Mouse (Mus musculus): ENCODE results near the gene Sdk1. TPM values are rescaled to one million over a fixed set of nuclear protein-coding genes. Genes with fewer than 3 reads are reported as not detected.

Sdk1 gene
- polyA plus RNA-seq, 1 experiment from 2014 or later, result 2.0 TPM

- no peaks in the 10 kb centered on the region for H3K9me3 ChIP-seq (ENCODE audit: control insufficient read depth, low read length)
- H3K4me1 ChIP-seq (ENCODE audit: control insufficient read depth, insufficient read depth, low read depth, low read length), result no peaks in the 10 kb centered on the region
- ATAC-seq, result no peak
- no peaks in the 10 kb centered on the region for H3K27me3 ChIP-seq (replicated peaks; ENCODE audit: control insufficient read depth, insufficient read depth, low read length)
- 66% methylated on average over 8 of the region's 8 CpGs for WGBS
- H3K4me2 ChIP-seq (ENCODE audit: low read length), result no peak overlapping the region
- H3K36me3 ChIP-seq (ENCODE audit: control insufficient read depth, insufficient read depth, low read length), result no peaks in the 10 kb centered on the region
- no peak overlapping the region for H3K27ac ChIP-seq (ENCODE audit: low read depth, low read length)
- H3K9ac ChIP-seq (ENCODE audit: low read depth, low read length), result no peak overlapping the region
- no peak overlapping the region for H3K4me3 ChIP-seq (ENCODE audit: low read length)
Measured at GRCm38 (mm10) chr5:141910886-141911285, 669.6 kb downstream of the Sdk1 start.

DNA sequence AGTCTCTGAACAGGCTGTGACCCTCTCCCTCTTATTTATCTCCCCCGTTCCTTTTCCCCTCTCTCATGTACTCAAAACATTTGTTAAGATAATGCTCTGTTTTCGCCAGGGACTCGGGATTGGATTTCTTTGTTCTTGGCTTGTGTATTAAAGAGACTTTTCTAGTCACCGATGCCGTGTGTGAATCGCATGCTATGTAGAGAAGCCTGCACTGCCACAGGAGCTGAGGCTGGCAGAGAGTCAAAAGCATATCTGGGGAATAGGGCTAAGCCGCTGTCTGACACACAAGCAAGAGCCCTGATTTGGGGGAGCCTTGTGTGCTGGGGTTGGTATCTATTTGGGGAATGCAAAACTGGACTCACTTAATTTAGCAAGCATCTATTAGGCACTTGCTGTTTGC is 671.6 kb downstream of the Sdk1 start:
- H3K9ac ChIP-seq (ENCODE audit: low read depth, low read length), result no peak overlapping the region
- WGBS, result 54% methylated on average over 7 of the region's 7 CpGs
- H3K36me3 ChIP-seq (ENCODE audit: control insufficient read depth, insufficient read depth, low read length), result no peaks in the 10 kb centered on the region
- ATAC-seq, result no peak
- H3K9me3 ChIP-seq (ENCODE audit: control insufficient read depth, low read length), result no peaks in the 10 kb centered on the region
- no peak overlapping the region for H3K4me3 ChIP-seq (ENCODE audit: low read length)
- H3K27me3 ChIP-seq (replicated peaks; ENCODE audit: control insufficient read depth, insufficient read depth, low read length), result no peaks in the 10 kb centered on the region
- no peak overlapping the region for H3K4me2 ChIP-seq (ENCODE audit: low read length)
- no peaks in the 10 kb centered on the region for H3K4me1 ChIP-seq (ENCODE audit: control insufficient read depth, insufficient read depth, low read depth, low read length)
- H3K27ac ChIP-seq (ENCODE audit: low read depth, low read length), result no peak overlapping the region

GRCm38 (mm10) chr5:141916954-141917353 is 675.7 kb downstream of the Sdk1 start:
- WGBS, result 31% methylated on average over 2 of the region's 2 CpGs
- H3K9ac ChIP-seq (ENCODE audit: low read depth, low read length), result no peak overlapping the region
- ATAC-seq, result no peak
- H3K4me2 ChIP-seq (ENCODE audit: low read length), result no peak overlapping the region
- no peaks in the 10 kb centered on the region for H3K27me3 ChIP-seq (replicated peaks; ENCODE audit: control insufficient read depth, insufficient read depth, low read length)
- no peaks in the 10 kb centered on the region for H3K9me3 ChIP-seq (ENCODE audit: control insufficient read depth, low read length)
- H3K4me3 ChIP-seq (ENCODE audit: low read length), result no peak overlapping the region
- no peaks in the 10 kb centered on the region for H3K4me1 ChIP-seq (ENCODE audit: control insufficient read depth, insufficient read depth, low read depth, low read length)
- H3K36me3 ChIP-seq (ENCODE audit: control insufficient read depth, insufficient read depth, low read length), result no peaks in the 10 kb centered on the region
- H3K27ac ChIP-seq (ENCODE audit: low read depth, low read length), result no peak overlapping the region

GRCm38 (mm10) chr5:141939000-141939399 is 697.7 kb downstream of the Sdk1 start:
- WGBS, result 69% methylated on average over 9 of the region's 9 CpGs
- no peak for ATAC-seq
- H3K4me2 ChIP-seq (ENCODE audit: low read length), result no peak overlapping the region

DNA sequence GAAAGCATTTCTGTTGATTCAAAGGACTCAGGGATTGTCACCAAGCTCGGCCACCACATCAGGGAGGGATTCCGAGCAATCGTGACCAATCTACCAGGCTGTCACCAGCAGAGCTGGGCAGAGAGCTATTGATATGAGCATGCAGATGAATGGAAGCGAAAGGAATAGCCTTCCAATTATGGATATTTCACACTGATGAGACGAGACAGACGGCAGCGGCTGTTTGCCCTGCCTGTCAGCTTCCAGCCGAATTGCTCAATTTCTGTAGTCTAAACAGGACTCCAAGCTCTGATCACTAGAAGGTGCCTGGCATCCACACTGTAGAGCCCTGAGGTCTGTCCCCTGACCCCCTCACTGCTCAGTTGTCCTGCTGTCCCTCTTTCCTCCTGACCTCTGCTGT is 699.3 kb downstream of the Sdk1 start:
- Histone ChIP-seq H3K27ac (ENCODE audit: low read depth, low read length) (no peak overlapping the region), H3K4me3 (ENCODE audit: low read length) (no peak overlapping the region), H3K9me3 (ENCODE audit: control insufficient read depth, low read length) (no peaks in the 10 kb centered on the region), H3K4me2 (ENCODE audit: low read length) (no peak overlapping the region), H3K36me3 (ENCODE audit: control insufficient read depth, insufficient read depth, low read length) (no peaks in the 10 kb centered on the region), H3K4me1 (ENCODE audit: control insufficient read depth, insufficient read depth, low read depth, low read length) (no peaks in the 10 kb centered on the region), H3K27me3 (replicated peaks; ENCODE audit: control insufficient read depth, insufficient read depth, low read length) (no peaks in the 10 kb centered on the region), H3K9ac (ENCODE audit: low read depth, low read length) (no peak overlapping the region)
- WGBS, result 74% methylated on average over 8 of the region's 8 CpGs
- no peak for ATAC-seq

More at GRCm38 (mm10) chr5:141939000-141939399, 697.7 kb downstream of the Sdk1 start:
- Histone ChIP-seq H3K9me3 (ENCODE audit: control insufficient read depth, low read length) (no peaks in the 10 kb centered on the region), H3K27me3 (replicated peaks; ENCODE audit: control insufficient read depth, insufficient read depth, low read length) (no peaks in the 10 kb centered on the region), H3K4me3 (ENCODE audit: low read length) (no peak overlapping the region), H3K36me3 (ENCODE audit: control insufficient read depth, insufficient read depth, low read length) (no peaks in the 10 kb centered on the region), H3K9ac (ENCODE audit: low read depth, low read length) (no peak overlapping the region), H3K4me1 (ENCODE audit: control insufficient read depth, insufficient read depth, low read depth, low read length) (no peaks in the 10 kb centered on the region), H3K27ac (ENCODE audit: low read depth, low read length) (no peak overlapping the region)

DNA sequence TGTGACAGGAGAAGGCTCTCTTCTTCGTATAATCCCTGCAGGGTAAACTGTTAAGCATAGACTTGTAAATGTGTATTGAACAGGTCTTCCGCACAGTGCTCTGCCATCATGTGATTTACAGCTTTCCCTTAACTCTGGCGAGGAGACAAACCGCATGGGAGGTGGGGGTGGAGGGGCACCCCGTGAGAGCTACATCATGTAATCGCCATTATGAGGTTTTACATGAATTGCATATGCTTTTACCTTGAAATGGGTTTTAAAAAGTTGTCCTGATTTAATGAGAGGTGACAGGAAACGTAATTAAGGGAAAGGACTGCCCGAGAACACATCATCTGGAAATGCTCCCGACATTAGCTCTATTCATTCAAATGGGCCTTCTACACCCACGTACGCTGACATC is 709.5 kb downstream of the Sdk1 start:
- no peak for ATAC-seq
- WGBS, result 53% methylated on average over 11 of the region's 11 CpGs
- H3K4me1 ChIP-seq (ENCODE audit: control insufficient read depth, insufficient read depth, low read depth, low read length), result no peaks in the 10 kb centered on the region
- H3K27me3 ChIP-seq (replicated peaks; ENCODE audit: control insufficient read depth, insufficient read depth, low read length), result no peaks in the 10 kb centered on the region
- H3K27ac ChIP-seq (ENCODE audit: low read depth, low read length), result no peak overlapping the region
- no peak overlapping the region for H3K4me2 ChIP-seq (ENCODE audit: low read length)
- H3K36me3 ChIP-seq (ENCODE audit: control insufficient read depth, insufficient read depth, low read length), result no peaks in the 10 kb centered on the region
- no peaks in the 10 kb centered on the region for H3K9me3 ChIP-seq (ENCODE audit: control insufficient read depth, low read length)
- no peak overlapping the region for H3K4me3 ChIP-seq (ENCODE audit: low read length)
- H3K9ac ChIP-seq (ENCODE audit: low read depth, low read length), result no peak overlapping the region

DNA sequence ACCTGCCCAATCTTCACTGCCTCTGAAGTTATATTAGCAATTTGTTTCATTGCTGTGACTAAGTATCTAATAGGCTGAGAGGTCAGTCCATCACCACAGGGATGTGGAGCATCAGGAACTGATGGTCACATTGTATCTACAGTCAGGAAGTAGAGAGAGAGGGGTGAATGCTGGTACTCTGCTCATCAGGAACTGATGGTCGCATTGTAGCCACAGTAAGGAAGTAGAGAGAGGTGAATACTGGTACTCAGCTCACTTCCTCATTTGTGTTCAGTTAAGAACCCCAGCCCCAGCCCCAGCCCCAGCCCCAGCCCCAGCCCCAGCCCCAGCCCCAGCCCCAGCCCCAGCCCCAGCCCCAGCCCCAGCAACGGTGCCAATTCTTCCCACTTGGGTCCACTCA is 711.0 kb downstream of the Sdk1 start:
- no peak for ATAC-seq

GRCm38 (mm10) chr5:141952708-141953490 is 711.6 kb downstream of the Sdk1 start:
- no peak for ATAC-seq
- no peak overlapping the region for H3K9ac ChIP-seq (ENCODE audit: low read depth, low read length)
- H3K4me2 ChIP-seq (ENCODE audit: low read length), result no peak overlapping the region
- no peaks in the 10 kb centered on the region for H3K36me3 ChIP-seq (ENCODE audit: control insufficient read depth, insufficient read depth, low read length)
- no peaks in the 10 kb centered on the region for H3K9me3 ChIP-seq (ENCODE audit: control insufficient read depth, low read length)
- no peak overlapping the region for H3K27ac ChIP-seq (ENCODE audit: low read depth, low read length)
- 86% methylated on average over 7 of the region's 7 CpGs for WGBS
- H3K27me3 ChIP-seq (replicated peaks; ENCODE audit: control insufficient read depth, insufficient read depth, low read length), result no peaks in the 10 kb centered on the region
- no peaks in the 10 kb centered on the region for H3K4me1 ChIP-seq (ENCODE audit: control insufficient read depth, insufficient read depth, low read depth, low read length)
- no peak overlapping the region for H3K4me3 ChIP-seq (ENCODE audit: low read length)

More for the DNA sequence above, 711.0 kb downstream of the Sdk1 start:
- Histone ChIP-seq H3K4me3 (ENCODE audit: low read length) (no peak overlapping the region), H3K4me1 (ENCODE audit: control insufficient read depth, insufficient read depth, low read depth, low read length) (no peaks in the 10 kb centered on the region), H3K27me3 (replicated peaks; ENCODE audit: control insufficient read depth, insufficient read depth, low read length) (no peaks in the 10 kb centered on the region), H3K27ac (ENCODE audit: low read depth, low read length) (no peak overlapping the region), H3K9me3 (ENCODE audit: control insufficient read depth, low read length) (no peaks in the 10 kb centered on the region), H3K4me2 (ENCODE audit: low read length) (no peak overlapping the region), H3K9ac (ENCODE audit: low read depth, low read length) (no peak overlapping the region), H3K36me3 (ENCODE audit: control insufficient read depth, insufficient read depth, low read length) (no peaks in the 10 kb centered on the region)
- 92% methylated on average over 2 of the region's 2 CpGs for WGBS

- no peaks in the 10 kb centered on the region for H3K4me1 ChIP-seq (ENCODE audit: control insufficient read depth, insufficient read depth, low read depth, low read length)
- no peaks in the 10 kb centered on the region for H3K27me3 ChIP-seq (replicated peaks; ENCODE audit: control insufficient read depth, insufficient read depth, low read length)
- H3K4me3 ChIP-seq (ENCODE audit: low read length), result no peak overlapping the region
- H3K4me2 ChIP-seq (ENCODE audit: low read length), result no peak overlapping the region
- ATAC-seq, result no peak
- H3K36me3 ChIP-seq (ENCODE audit: control insufficient read depth, insufficient read depth, low read length), result no peaks in the 10 kb centered on the region
- no peaks in the 10 kb centered on the region for H3K9me3 ChIP-seq (ENCODE audit: control insufficient read depth, low read length)
- no peak overlapping the region for H3K27ac ChIP-seq (ENCODE audit: low read depth, low read length)
- H3K9ac ChIP-seq (ENCODE audit: low read depth, low read length), result no peak overlapping the region
Measured at GRCm38 (mm10) chr5:141971071-141971470, 729.8 kb downstream of the Sdk1 start.

Measured in hindbrain, embryonic 16.5 days (tissue).